Mouse (Mus musculus): ENCODE data around the gene Pax2. TPM values are rescaled to one million over a fixed set of nuclear protein-coding genes. Genes with fewer than 3 reads are reported as not detected.
A peak's percentile ranks its signal among the peaks of the same experiment; 100 is the strongest.

Pax2 gene
- polyA plus RNA-seq, 1 experiment, result 20.3 TPM

GRCm38 (mm10) chr19:44849465-44849864 lies 93.6 kb downstream of the Pax2 start:
- no peak for DNase-seq (ENCODE audit: low read depth)

GRCm38 (mm10) chr19:44858671-44859070 lies 102.8 kb downstream of the Pax2 start:
- TF ChIP-seq POLR2A (IDR thresholded peaks at IDR 0.05; ENCODE audit: borderline replicate concordance, extremely low read depth, insufficient read depth, insufficient read length, poor library complexity, severe bottlenecking) (no peak), CTCF (IDR thresholded peaks at IDR 0.05; ENCODE audit: borderline replicate concordance, extremely low read depth, insufficient read depth, insufficient read length) (no peak)
- no peak for DNase-seq (ENCODE audit: low read depth)

More at GRCm38 (mm10) chr19:44849465-44849864, 93.6 kb downstream of the Pax2 start:
- TF ChIP-seq CTCF (IDR thresholded peaks at IDR 0.05; ENCODE audit: borderline replicate concordance, extremely low read depth, insufficient read depth, insufficient read length) (no peak), POLR2A (IDR thresholded peaks at IDR 0.05; ENCODE audit: borderline replicate concordance, extremely low read depth, insufficient read depth, insufficient read length, poor library complexity, severe bottlenecking) (no peak)

- DNase-seq (ENCODE audit: low read depth), result no peak
- no peak for TF ChIP-seq CTCF (IDR thresholded peaks at IDR 0.05; ENCODE audit: borderline replicate concordance, extremely low read depth, insufficient read depth, insufficient read length)
- no peak for TF ChIP-seq POLR2A (IDR thresholded peaks at IDR 0.05; ENCODE audit: borderline replicate concordance, extremely low read depth, insufficient read depth, insufficient read length, poor library complexity, severe bottlenecking)
Measured at GRCm38 (mm10) chr19:44868766-44869165, 112.9 kb downstream of the Pax2 start.

- TF ChIP-seq CTCF (IDR thresholded peaks at IDR 0.05; ENCODE audit: borderline replicate concordance, extremely low read depth, insufficient read depth, insufficient read length) (no peak), POLR2A (IDR thresholded peaks at IDR 0.05; ENCODE audit: borderline replicate concordance, extremely low read depth, insufficient read depth, insufficient read length, poor library complexity, severe bottlenecking) (no peak)
- DNase-seq (ENCODE audit: low read depth), result peak; percentile 57
Measured at GRCm38 (mm10) chr19:44874186-44874898, 118.5 kb downstream of the Pax2 start.

- no peak for DNase-seq (ENCODE audit: low read depth)
- no peak for TF ChIP-seq POLR2A (IDR thresholded peaks at IDR 0.05; ENCODE audit: borderline replicate concordance, extremely low read depth, insufficient read depth, insufficient read length, poor library complexity, severe bottlenecking)
- no peak for TF ChIP-seq CTCF (IDR thresholded peaks at IDR 0.05; ENCODE audit: borderline replicate concordance, extremely low read depth, insufficient read depth, insufficient read length)
Measured at GRCm38 (mm10) chr19:44874928-44875327, 119.1 kb downstream of the Pax2 start.

GRCm38 (mm10) chr19:44875718-44876117 lies 119.9 kb downstream of the Pax2 start:
- DNase-seq (ENCODE audit: low read depth), result no peak
- no peak for TF ChIP-seq POLR2A (IDR thresholded peaks at IDR 0.05; ENCODE audit: borderline replicate concordance, extremely low read depth, insufficient read depth, insufficient read length, poor library complexity, severe bottlenecking)
- no peak for TF ChIP-seq CTCF (IDR thresholded peaks at IDR 0.05; ENCODE audit: borderline replicate concordance, extremely low read depth, insufficient read depth, insufficient read length)

- TF ChIP-seq CTCF (IDR thresholded peaks at IDR 0.05; ENCODE audit: borderline replicate concordance, extremely low read depth, insufficient read depth, insufficient read length) (no peak), POLR2A (IDR thresholded peaks at IDR 0.05; ENCODE audit: borderline replicate concordance, extremely low read depth, insufficient read depth, insufficient read length, poor library complexity, severe bottlenecking) (no peak)
- no peak for DNase-seq (ENCODE audit: low read depth)
Measured at GRCm38 (mm10) chr19:44876529-44876928, 120.7 kb downstream of the Pax2 start.

GRCm38 (mm10) chr19:44882552-44883024 lies 126.7 kb downstream of the Pax2 start:
- no peak for TF ChIP-seq POLR2A (IDR thresholded peaks at IDR 0.05; ENCODE audit: borderline replicate concordance, extremely low read depth, insufficient read depth, insufficient read length, poor library complexity, severe bottlenecking)
- TF ChIP-seq CTCF (IDR thresholded peaks at IDR 0.05; ENCODE audit: borderline replicate concordance, extremely low read depth, insufficient read depth, insufficient read length), result no peak
- peak; percentile 86 for DNase-seq (ENCODE audit: low read depth)

GRCm38 (mm10) chr19:44884331-44884730 lies 128.5 kb downstream of the Pax2 start:
- TF ChIP-seq POLR2A (IDR thresholded peaks at IDR 0.05; ENCODE audit: borderline replicate concordance, extremely low read depth, insufficient read depth, insufficient read length, poor library complexity, severe bottlenecking) (no peak), CTCF (IDR thresholded peaks at IDR 0.05; ENCODE audit: borderline replicate concordance, extremely low read depth, insufficient read depth, insufficient read length) (no peak)
- no peak for DNase-seq (ENCODE audit: low read depth)

GRCm38 (mm10) chr19:44886475-44886874 lies 130.6 kb downstream of the Pax2 start:
- TF ChIP-seq CTCF (IDR thresholded peaks at IDR 0.05; ENCODE audit: borderline replicate concordance, extremely low read depth, insufficient read depth, insufficient read length) (no peak), POLR2A (IDR thresholded peaks at IDR 0.05; ENCODE audit: borderline replicate concordance, extremely low read depth, insufficient read depth, insufficient read length, poor library complexity, severe bottlenecking) (no peak)

More at GRCm38 (mm10) chr19:44886475-44886874, 130.6 kb downstream of the Pax2 start:
- no peak for DNase-seq (ENCODE audit: low read depth)

Other genes starting within 250 kb of the Pax2 start
- 0.42 and 0.72 TPM in 2 replicates for gene Sec31b, start 210.2 kb upstream of the Pax2 start, polyA plus RNA-seq (2012; rRNA removed)
- gene Gm20538, start 203.2 kb upstream of the Pax2 start, polyA plus RNA-seq (2012; rRNA removed), result not detected in 2 replicates
- gene Ndufb8, start 200.6 kb upstream of the Pax2 start, polyA plus RNA-seq (2012; rRNA removed), result 434 and 563 TPM in 2 replicates
- 29.5 TPM in 2 replicates for gene Hif1an, start 193.2 kb upstream of the Pax2 start, polyA plus RNA-seq (2012; rRNA removed)
- gene Slf2, start 175.1 kb downstream of the Pax2 start, polyA plus RNA-seq (2012; rRNA removed), result 49.0 and 51.3 TPM in 2 replicates
- 172 and 215 TPM in 2 replicates for gene Sema4g, start 233.1 kb downstream of the Pax2 start, polyA plus RNA-seq (2012; rRNA removed)
- gene Twnk, start 249.6 kb downstream of the Pax2 start, polyA plus RNA-seq (2012; rRNA removed), result 15.6 and 16.5 TPM in 2 replicates